Mouse (Mus musculus): ENCODE measurements at regions not wholly inside any gene's neighbourhood (a gene's known extent, or its start where the extent isn't known, plus 50 kb on each side); places are given as distances from the start of the nearest gene placed in this dataset.

DNA sequence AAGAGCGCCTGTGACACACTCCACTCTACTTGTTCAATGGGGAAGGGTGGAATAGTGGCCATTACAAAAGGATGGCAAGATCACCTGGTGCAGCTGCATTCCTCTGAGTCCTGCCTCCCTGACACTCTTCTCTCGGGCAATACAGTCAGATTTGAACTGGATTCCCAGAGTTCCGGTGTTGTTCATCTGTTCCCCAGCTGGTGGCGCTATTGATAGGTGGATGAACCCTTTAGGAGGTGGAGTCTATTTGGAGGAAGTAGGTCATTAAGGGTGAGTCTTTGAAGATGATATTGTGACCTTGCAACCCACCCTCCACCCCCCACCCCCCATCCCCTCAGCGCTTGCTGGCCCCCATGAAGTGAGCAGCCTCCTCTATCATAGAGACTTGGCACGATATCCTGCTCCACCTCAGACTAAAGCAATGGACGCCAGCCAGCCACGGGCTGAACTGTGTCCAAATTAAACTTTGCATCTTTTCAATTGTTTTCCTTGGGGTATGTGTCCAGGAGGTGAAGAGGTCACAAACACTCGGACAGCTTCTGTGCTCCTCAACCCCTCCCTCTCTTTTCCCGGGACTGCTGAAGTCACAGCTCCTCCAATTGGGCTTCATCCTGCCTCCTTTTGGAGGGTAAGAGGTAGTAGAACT, 138.1 kb upstream of the Mvb12b start:
- Histone ChIP-seq H3K4me3 (ENCODE audit: insufficient read depth, low read length) (no peak overlapping the region), H3K4me1 (ENCODE audit: control insufficient read depth, insufficient read depth, low read length) (0 out of 2 replicates have a peak, but pooled peaks cover 1% of the 10 kb centered on the region), H3K27ac (ENCODE audit: insufficient read depth, low read length) (no peak overlapping the region)
- TF ChIP-seq POLR2A (IDR thresholded peaks at IDR 0.05; ENCODE audit: extremely low read depth, insufficient read depth, low read length) (no peak), CTCF (IDR thresholded peaks at IDR 0.05; ENCODE audit: extremely low read depth, insufficient read depth, low read length) (peak; percentile 46)

DNA sequence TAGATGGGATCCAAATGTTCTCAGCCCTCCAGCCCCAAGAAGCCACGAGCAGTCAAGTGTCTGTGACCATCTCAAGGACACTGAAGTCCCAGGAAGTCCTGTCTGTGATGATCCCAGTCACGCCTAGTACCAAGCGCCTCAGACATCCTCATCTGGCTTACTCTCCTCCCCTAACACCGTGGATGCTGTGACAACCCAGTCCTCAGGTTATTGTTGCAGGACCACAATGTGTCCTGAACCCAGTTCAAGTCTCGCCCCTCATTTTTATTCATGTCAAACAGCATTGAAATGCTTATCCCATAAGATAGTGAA, 129.4 kb upstream of the Mvb12b start:
- TF ChIP-seq POLR2A (IDR thresholded peaks at IDR 0.05; ENCODE audit: extremely low read depth, insufficient read depth, low read length) (no peak), CTCF (IDR thresholded peaks at IDR 0.05; ENCODE audit: extremely low read depth, insufficient read depth, low read length) (no peak)
- Histone ChIP-seq H3K4me3 (ENCODE audit: insufficient read depth, low read length) (no peak overlapping the region), H3K4me1 (ENCODE audit: control insufficient read depth, insufficient read depth, low read length) (peaks cover 3% of the 10 kb centered on the region; the same call in 1 of the 2 replicates), H3K27ac (ENCODE audit: insufficient read depth, low read length) (no peak overlapping the region)

GRCm38 (mm10) chr2:34016350-34017141, 128.8 kb upstream of the Mvb12b start:
- TF ChIP-seq POLR2A (IDR thresholded peaks at IDR 0.05; ENCODE audit: extremely low read depth, insufficient read depth, low read length) (no peak), CTCF (IDR thresholded peaks at IDR 0.05; ENCODE audit: extremely low read depth, insufficient read depth, low read length) (no peak)
- Histone ChIP-seq H3K4me3 (ENCODE audit: insufficient read depth, low read length) (no peak overlapping the region), H3K27ac (ENCODE audit: insufficient read depth, low read length) (no peak overlapping the region), H3K4me1 (ENCODE audit: control insufficient read depth, insufficient read depth, low read length) (peaks cover 3% of the 10 kb centered on the region; the same call in 1 of the 2 replicates)

GRCm38 (mm10) chr2:34015640-34015995, 127.9 kb upstream of the Mvb12b start:
- Histone ChIP-seq H3K27ac (ENCODE audit: insufficient read depth, low read length) (no peak overlapping the region), H3K4me1 (ENCODE audit: control insufficient read depth, insufficient read depth, low read length) (peaks cover 3% of the 10 kb centered on the region; the same call in 1 of the 2 replicates), H3K4me3 (ENCODE audit: insufficient read depth, low read length) (no peak overlapping the region)
- TF ChIP-seq POLR2A (IDR thresholded peaks at IDR 0.05; ENCODE audit: extremely low read depth, insufficient read depth, low read length) = no peak
- TF ChIP-seq CTCF (IDR thresholded peaks at IDR 0.05; ENCODE audit: extremely low read depth, insufficient read depth, low read length) = no peak

DNA sequence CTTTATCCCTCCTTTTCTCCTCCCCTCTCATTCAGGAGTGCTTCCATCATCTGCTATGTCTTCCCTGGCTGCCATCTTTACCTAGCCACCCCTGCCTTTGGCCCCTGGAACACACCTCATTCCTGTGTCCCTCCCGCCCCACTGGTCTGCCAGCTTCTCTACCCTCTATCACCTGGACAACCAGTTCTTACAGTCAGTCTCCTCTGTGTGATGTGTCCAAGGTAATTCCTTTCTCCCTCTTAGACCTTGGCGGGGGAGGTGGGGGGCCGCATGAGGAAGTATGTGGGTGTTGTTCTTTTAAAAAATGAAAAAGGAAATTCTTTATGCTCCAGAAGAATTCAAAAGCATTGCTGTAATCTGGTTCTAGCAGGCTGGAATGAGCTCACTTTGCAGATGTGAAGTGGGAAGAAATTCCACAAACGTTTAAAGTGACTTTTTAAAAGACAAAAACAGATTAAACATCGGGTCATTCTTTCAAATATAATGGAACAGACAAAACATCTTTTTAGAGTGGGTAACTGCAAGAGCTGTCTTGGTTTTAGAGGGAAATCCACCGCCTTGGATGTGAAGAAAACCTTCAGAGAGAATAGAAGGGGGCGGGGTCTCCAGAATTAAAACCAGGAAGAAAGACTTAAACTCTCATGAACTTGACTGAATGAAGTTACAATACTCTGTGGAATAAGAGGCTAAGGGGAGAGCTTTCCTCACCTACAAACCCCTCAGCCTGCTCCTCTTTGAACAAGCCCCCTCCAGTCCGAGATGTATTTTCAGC, 127.3 kb upstream of the Mvb12b start:
- peaks cover 3% of the 10 kb centered on the region; the same call in 1 of the 2 replicates for H3K4me1 ChIP-seq (ENCODE audit: control insufficient read depth, insufficient read depth, low read length)
- H3K27ac ChIP-seq (ENCODE audit: insufficient read depth, low read length) = no peak overlapping the region
- no peak for TF ChIP-seq POLR2A (IDR thresholded peaks at IDR 0.05; ENCODE audit: extremely low read depth, insufficient read depth, low read length)
- no peak overlapping the region for H3K4me3 ChIP-seq (ENCODE audit: insufficient read depth, low read length)

DNA sequence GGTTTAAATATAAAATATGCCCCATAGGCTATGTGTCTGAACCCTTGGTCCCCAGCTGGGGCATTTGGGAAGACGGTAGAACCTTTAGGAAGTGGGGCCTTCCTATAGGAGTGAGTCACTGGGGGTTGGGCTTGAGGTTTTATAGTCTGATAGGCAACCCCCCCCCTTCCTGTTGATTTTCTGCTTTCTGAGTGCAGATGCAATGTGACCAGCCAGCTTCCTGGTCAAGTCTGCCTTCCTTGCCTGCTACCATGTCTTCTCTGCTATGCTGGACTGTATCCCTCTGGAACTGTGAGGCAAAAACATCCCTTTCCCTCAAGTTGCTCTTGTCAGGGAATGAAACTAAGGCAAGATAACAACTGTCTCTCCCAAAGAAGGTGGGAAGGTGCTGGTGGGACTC, 122.4 kb upstream of the Mvb12b start:
- Histone ChIP-seq H3K4me1 (ENCODE audit: control insufficient read depth, insufficient read depth, low read length) (peaks cover 3% of the 10 kb centered on the region; the same call in 1 of the 2 replicates), H3K4me3 (ENCODE audit: insufficient read depth, low read length) (no peak overlapping the region), H3K27ac (ENCODE audit: insufficient read depth, low read length) (no peak overlapping the region)
- no peak for TF ChIP-seq CTCF (IDR thresholded peaks at IDR 0.05; ENCODE audit: extremely low read depth, insufficient read depth, low read length)
- TF ChIP-seq POLR2A (IDR thresholded peaks at IDR 0.05; ENCODE audit: extremely low read depth, insufficient read depth, low read length) = no peak

- TF ChIP-seq POLR2A (IDR thresholded peaks at IDR 0.05; ENCODE audit: extremely low read depth, insufficient read depth, low read length) = no peak
- no peak for TF ChIP-seq CTCF (IDR thresholded peaks at IDR 0.05; ENCODE audit: extremely low read depth, insufficient read depth, low read length)
- Histone ChIP-seq H3K4me1 (ENCODE audit: control insufficient read depth, insufficient read depth, low read length) (no peaks in the 10 kb centered on the region), H3K27ac (ENCODE audit: insufficient read depth, low read length) (no peak overlapping the region), H3K4me3 (ENCODE audit: insufficient read depth, low read length) (no peak overlapping the region)
These were observed 120.2 kb upstream of the Mvb12b start for GRCm38 (mm10) chr2:34007916-34008315.

- Histone ChIP-seq H3K4me1 (ENCODE audit: control insufficient read depth, insufficient read depth, low read length) (no peaks in the 10 kb centered on the region), H3K4me3 (ENCODE audit: insufficient read depth, low read length) (no peak overlapping the region), H3K27ac (ENCODE audit: insufficient read depth, low read length) (no peak overlapping the region)
- no peak for TF ChIP-seq POLR2A (IDR thresholded peaks at IDR 0.05; ENCODE audit: extremely low read depth, insufficient read depth, low read length)
- no peak for TF ChIP-seq CTCF (IDR thresholded peaks at IDR 0.05; ENCODE audit: extremely low read depth, insufficient read depth, low read length)
These were observed 109.4 kb upstream of the Mvb12b start for GRCm38 (mm10) chr2:33997106-33997505.

DNA sequence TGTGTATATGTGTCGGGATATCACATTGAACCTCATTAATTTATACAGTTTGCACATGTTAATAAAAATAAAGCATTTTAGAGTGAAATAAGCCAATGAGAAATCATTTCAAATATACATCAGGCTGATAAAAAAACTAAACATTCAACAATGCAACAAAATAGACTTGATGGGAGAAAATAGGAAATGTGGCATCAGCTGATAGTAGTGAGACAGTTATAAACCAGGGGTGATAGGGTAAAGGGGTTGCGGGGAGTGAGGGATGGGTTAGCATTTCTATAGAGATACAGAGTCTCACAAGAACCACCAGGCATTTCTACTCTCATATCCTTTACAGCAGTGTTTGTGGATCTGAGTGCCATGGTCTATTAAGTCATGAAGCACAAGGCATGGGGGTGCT, 108.6 kb upstream of the Mvb12b start:
- no peaks in the 10 kb centered on the region for H3K4me1 ChIP-seq (ENCODE audit: control insufficient read depth, insufficient read depth, low read length)
- H3K27ac ChIP-seq (ENCODE audit: insufficient read depth, low read length) = no peak overlapping the region
- no peak overlapping the region for H3K4me3 ChIP-seq (ENCODE audit: insufficient read depth, low read length)
- TF ChIP-seq POLR2A (IDR thresholded peaks at IDR 0.05; ENCODE audit: extremely low read depth, insufficient read depth, low read length) = no peak
- TF ChIP-seq CTCF (IDR thresholded peaks at IDR 0.05; ENCODE audit: extremely low read depth, insufficient read depth, low read length) = no peak
